Mouse (Mus musculus): ENCODE data around the gene Glis2. TPM values are rescaled to one million over a fixed set of nuclear protein-coding genes. Genes with fewer than 3 reads are reported as not detected.
A peak's percentile ranks its signal among the peaks of the same experiment; 100 is the strongest.

The Glis2 gene
- total and polyA plus RNA-seq, 2 experiments from 2014 or later = 11.8 to 25.4 TPM

DNA sequence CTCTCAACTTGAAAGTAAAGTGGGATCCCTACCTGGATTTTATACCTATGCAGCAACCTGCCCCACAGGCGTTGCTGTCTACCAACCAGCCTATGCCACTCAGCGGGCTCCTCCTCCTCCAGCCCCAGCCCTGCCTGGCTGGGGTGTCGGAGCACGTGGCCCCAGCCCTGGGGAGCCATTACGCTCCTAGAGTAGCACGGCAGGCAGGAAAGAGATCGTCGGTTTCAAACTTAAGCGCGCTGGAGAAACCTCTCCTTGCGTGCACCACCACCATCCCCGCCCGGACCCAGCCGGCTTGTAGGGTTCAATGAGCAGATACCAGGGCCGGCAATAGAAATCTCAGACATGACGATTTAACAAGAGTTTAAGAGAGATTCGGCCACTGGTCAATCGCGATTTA lies 36.6 kb upstream of the Glis2 start:
- peaks cover 4% of the 10 kb centered on the region; the same call in 1 of the 2 replicates for H3K4me1 ChIP-seq (ENCODE audit: control insufficient read depth, insufficient read depth)
- WGBS = under 1% methylated on average over 19 of the region's 19 CpGs
- ATAC-seq (ENCODE audit: insufficient read depth, low read depth) (peak; percentile 40), DNase-seq (ENCODE audit: low spot score) (peak; percentile 47)
- H3K9ac ChIP-seq (replicated peaks; ENCODE audit: low read depth, low read length) = peak overlapping the region; percentile 72
- TF ChIP-seq CTCF (IDR thresholded peaks at IDR 0.05; ENCODE audit: low read depth) (no peak), EP300 (IDR thresholded peaks at IDR 0.05; ENCODE audit: low read depth) (no peak)
- H3K27me3 ChIP-seq (ENCODE audit: control insufficient read depth, insufficient read depth, low read length) = no peaks in the 10 kb centered on the region
- no peaks in the 10 kb centered on the region for H3K36me3 ChIP-seq (replicated peaks; ENCODE audit: control insufficient read depth, insufficient read depth, low read length)
- peak overlapping the region; percentile 85 for H3K4me3 ChIP-seq (ENCODE audit: low read depth, low read length)
- H3K9me3 ChIP-seq (replicated peaks; ENCODE audit: control insufficient read depth, low read length) = no peaks in the 10 kb centered on the region
- peak overlapping the region; percentile 100 for H3K4me2 ChIP-seq (ENCODE audit: low read depth, low read length)
- peak overlapping the region; percentile 78 for H3K27ac ChIP-seq (ENCODE audit: low read depth)

DNA sequence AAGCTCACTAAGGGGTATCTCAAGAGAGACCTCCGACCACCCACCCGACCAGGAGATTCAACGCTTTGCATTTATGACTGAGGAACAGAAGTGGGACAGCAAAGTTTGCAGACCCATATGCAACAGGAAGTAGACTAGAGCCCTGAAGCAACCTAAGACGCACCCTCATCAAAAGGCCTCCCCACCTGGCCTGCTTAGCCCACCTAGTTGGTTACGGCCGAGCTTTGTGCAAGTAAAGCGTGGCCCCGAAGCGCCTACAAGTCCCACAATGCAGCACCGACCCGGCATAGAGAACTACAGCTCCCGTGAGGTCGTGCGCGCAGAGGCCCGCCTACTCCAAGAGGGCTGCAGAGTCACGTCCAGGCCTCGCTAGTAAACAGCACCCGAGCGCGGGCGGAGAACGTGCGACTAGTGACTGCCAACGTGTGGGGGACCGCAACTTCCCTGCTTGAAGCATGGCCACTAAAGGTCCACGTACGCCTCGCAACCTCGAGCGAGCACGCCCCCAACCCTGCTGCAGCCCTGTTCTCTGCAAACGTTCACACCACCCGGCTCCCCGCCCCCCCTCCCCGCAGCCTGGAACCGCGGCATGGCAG lies 36.0 kb upstream of the Glis2 start:
- H3K27ac ChIP-seq (ENCODE audit: low read depth) = peak overlapping the region; percentile 78
- peak; percentile 91 for DNase-seq (ENCODE audit: low spot score)
- peaks cover 3% of the 10 kb centered on the region; the same call in 1 of the 2 replicates for H3K4me1 ChIP-seq (ENCODE audit: control insufficient read depth, insufficient read depth)
- H3K27me3 ChIP-seq (ENCODE audit: control insufficient read depth, insufficient read depth, low read length) = no peaks in the 10 kb centered on the region
- peak overlapping the region; percentile 85 for H3K4me3 ChIP-seq (ENCODE audit: low read depth, low read length)
- TF ChIP-seq EP300 (IDR thresholded peaks at IDR 0.05; ENCODE audit: low read depth) (no peak), CTCF (IDR thresholded peaks at IDR 0.05; ENCODE audit: low read depth) (no peak)
- H3K4me2 ChIP-seq (ENCODE audit: low read depth, low read length) = peak overlapping the region; percentile 100
- ATAC-seq (ENCODE audit: insufficient read depth, low read depth) = peak; percentile 89
- no peaks in the 10 kb centered on the region for H3K36me3 ChIP-seq (replicated peaks; ENCODE audit: control insufficient read depth, insufficient read depth, low read length)
- no peaks in the 10 kb centered on the region for H3K9me3 ChIP-seq (replicated peaks; ENCODE audit: control insufficient read depth, low read length)
- whole genome bisulfite sequencing = under 1% methylated on average over 37 of the region's 38 CpGs
- peak overlapping the region; percentile 72 for H3K9ac ChIP-seq (replicated peaks; ENCODE audit: low read depth, low read length)

DNA sequence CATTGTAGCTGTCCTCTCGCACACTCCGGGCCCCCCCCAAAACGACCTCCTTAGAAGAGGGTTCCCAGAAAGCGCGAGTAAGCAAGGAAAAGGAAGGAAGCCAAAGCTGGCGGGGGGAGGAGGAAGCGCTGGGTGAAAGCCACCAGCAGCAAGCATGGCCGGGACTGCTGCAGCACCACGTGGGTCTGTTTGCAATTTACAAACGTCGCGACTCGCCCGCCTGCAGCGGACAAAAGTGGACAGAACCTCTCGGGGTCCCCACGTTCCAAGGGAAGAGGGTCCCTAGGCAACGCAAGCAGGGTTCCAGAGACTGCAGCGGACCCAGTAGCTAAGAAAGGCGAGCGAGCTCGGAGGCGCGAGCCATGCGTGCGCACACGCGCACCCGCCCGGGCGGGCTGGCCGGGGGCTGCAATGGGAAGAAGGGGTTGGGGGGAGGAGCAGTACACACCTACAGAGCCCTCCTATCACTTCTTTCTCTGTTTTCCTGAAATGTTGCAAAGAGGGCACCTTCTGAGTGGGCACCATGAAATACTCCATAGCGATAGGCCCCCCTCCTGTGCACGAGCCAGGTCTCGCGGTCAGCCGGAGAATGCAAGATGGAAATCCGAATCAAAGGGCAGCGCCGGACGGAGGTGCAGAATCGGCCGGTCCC lies 35.4 kb upstream of the Glis2 start:
- peak overlapping the region; percentile 85 for H3K4me3 ChIP-seq (ENCODE audit: low read depth, low read length)
- peak overlapping the region; percentile 78 for H3K27ac ChIP-seq (ENCODE audit: low read depth)
- peak overlapping the region; percentile 100 for H3K4me2 ChIP-seq (ENCODE audit: low read depth, low read length)
- TF ChIP-seq EP300 (IDR thresholded peaks at IDR 0.05; ENCODE audit: low read depth) (no peak), CTCF (IDR thresholded peaks at IDR 0.05; ENCODE audit: low read depth) (no peak)
- under 1% methylated on average over 42 of the region's 43 CpGs for WGBS
- H3K27me3 ChIP-seq (ENCODE audit: control insufficient read depth, insufficient read depth, low read length) = no peaks in the 10 kb centered on the region
- H3K9ac ChIP-seq (replicated peaks; ENCODE audit: low read depth, low read length) = peak overlapping the region; percentile 72
- peaks cover 3% of the 10 kb centered on the region; the same call in 1 of the 2 replicates for H3K4me1 ChIP-seq (ENCODE audit: control insufficient read depth, insufficient read depth)
- DNase-seq (ENCODE audit: low spot score) (peak; percentile 53), ATAC-seq (ENCODE audit: insufficient read depth, low read depth) (peak; percentile 40)
- no peaks in the 10 kb centered on the region for H3K9me3 ChIP-seq (replicated peaks; ENCODE audit: control insufficient read depth, low read length)
- H3K36me3 ChIP-seq (replicated peaks; ENCODE audit: control insufficient read depth, insufficient read depth, low read length) = no peaks in the 10 kb centered on the region

DNA sequence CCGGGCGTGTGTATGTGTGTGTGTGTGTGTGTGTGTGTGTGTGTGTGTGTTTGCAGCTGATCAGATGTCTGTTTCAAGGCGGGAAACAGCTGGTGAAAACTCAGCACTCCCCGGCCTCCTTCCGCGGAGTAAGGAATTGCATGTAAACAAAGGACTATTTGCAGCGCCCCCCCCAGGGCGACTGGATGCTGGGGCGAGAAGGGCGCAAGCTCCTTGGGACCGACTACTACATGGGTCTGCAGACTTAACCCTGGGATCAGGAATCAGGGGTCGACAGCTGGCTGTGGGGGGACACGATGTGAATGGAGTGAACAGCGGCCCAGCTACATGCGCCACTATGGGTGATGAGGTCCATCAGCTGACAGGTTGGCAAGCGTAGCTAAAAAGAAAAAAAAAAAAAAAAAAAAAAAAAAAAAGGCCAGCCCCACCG lies 34.8 kb upstream of the Glis2 start, which contains the start of gene Tfap4:
Gene Tfap4 (minus strand): TSS at position 140 of the 430 bp plus-strand sequence.
- peak within 1 kb of the TSS; percentile 78 for H3K27ac ChIP-seq (ENCODE audit: low read depth)
- H3K4me1 ChIP-seq (ENCODE audit: control insufficient read depth, insufficient read depth) = peaks cover 3% of the 10 kb centered on the region; the same call in 1 of the 2 replicates
- H3K4me3 ChIP-seq (ENCODE audit: low read depth, low read length) = peak within 1 kb of the TSS; percentile 85
- peak within 1 kb of the TSS; percentile 72 for H3K9ac ChIP-seq (replicated peaks; ENCODE audit: low read depth, low read length)
- TF ChIP-seq CTCF (IDR thresholded peaks at IDR 0.05; ENCODE audit: low read depth) (peak; percentile 22), EP300 (IDR thresholded peaks at IDR 0.05; ENCODE audit: low read depth) (0 out of 2 replicates have a peak, but pooled peaks have one; percentile 44)
- ATAC-seq (ENCODE audit: insufficient read depth, low read depth) (peak; percentile 27; the same call in 1 of the 2 replicates), DNase-seq (ENCODE audit: low spot score) (peak; percentile 90)
- H3K9me3 ChIP-seq (replicated peaks; ENCODE audit: control insufficient read depth, low read length) = no peaks in the 10 kb centered on the region
- H3K27me3 ChIP-seq (ENCODE audit: control insufficient read depth, insufficient read depth, low read length) = no peaks in the 10 kb centered on the region
- no peaks in the 10 kb centered on the region for H3K36me3 ChIP-seq (replicated peaks; ENCODE audit: control insufficient read depth, insufficient read depth, low read length)
- under 1% methylated on average over 15 of the region's 17 CpGs for WGBS
- H3K4me2 ChIP-seq (ENCODE audit: low read depth, low read length) = peak within 1 kb of the TSS; percentile 100

DNA sequence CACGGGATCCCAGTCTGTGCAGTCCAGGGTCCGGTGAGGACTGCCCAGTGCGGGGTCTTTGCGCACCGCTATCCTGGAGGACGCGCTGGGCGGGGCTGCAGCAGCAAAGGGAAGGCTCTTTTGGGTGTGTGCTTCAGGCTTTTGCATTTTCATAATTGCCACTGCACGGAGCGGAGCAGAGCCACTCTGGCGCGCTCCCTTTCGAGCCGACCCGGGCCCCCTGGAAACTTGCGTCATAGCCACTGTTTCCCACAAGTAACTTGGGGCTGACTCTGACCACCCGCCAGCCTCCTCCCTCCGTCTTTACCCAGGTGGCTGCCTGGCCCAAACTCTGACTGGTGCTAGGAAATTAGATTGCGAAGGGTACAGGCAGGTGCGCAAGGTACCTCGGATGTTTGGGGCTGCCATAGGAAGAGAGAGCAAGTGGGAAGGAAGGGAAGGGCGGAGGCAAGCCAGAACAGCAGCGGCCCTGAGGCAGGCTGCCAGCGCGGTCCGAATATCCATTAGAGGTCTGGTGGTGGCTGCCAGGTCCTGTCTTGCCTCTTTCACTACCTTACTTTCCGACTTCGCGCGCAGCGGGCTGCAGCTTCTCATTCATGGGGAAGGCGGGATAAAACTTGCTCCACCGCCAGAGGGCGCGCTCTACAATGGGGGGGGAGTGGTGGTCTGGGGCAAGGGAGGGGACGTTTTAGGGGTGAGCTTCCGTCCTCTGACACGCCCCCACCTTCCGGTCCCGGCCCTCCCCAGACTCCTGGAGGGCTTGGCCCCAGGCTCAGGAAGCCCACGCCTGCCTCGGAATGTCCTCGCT lies 34.2 kb upstream of the Glis2 start:
- DNase-seq (ENCODE audit: low spot score) (no peak), ATAC-seq (ENCODE audit: insufficient read depth, low read depth) (peak; percentile 8; the same call in 1 of the 2 replicates)
- H3K4me2 ChIP-seq (ENCODE audit: low read depth, low read length) = peak overlapping the region; percentile 100
- peak overlapping the region; percentile 69 for H3K9ac ChIP-seq (replicated peaks; ENCODE audit: low read depth, low read length)
- H3K27ac ChIP-seq (ENCODE audit: low read depth) = peak overlapping the region; percentile 78
- 2% methylated on average over 40 of the region's 43 CpGs for WGBS
- peak overlapping the region; percentile 85 for H3K4me3 ChIP-seq (ENCODE audit: low read depth, low read length)
- H3K36me3 ChIP-seq (replicated peaks; ENCODE audit: control insufficient read depth, insufficient read depth, low read length) = no peaks in the 10 kb centered on the region
- TF ChIP-seq EP300 (IDR thresholded peaks at IDR 0.05; ENCODE audit: low read depth) (0 out of 2 replicates have a peak, but pooled peaks have one; percentile 38), CTCF (IDR thresholded peaks at IDR 0.05; ENCODE audit: low read depth) (peak; percentile 59)
- H3K27me3 ChIP-seq (ENCODE audit: control insufficient read depth, insufficient read depth, low read length) = no peaks in the 10 kb centered on the region
- no peaks in the 10 kb centered on the region for H3K9me3 ChIP-seq (replicated peaks; ENCODE audit: control insufficient read depth, low read length)
- H3K4me1 ChIP-seq (ENCODE audit: control insufficient read depth, insufficient read depth) = peaks cover 3% of the 10 kb centered on the region; the same call in 1 of the 2 replicates

Data from heart, postnatal 0 days (tissue).